Mouse (Mus musculus) Muller cell, postnatal 12 days (primary cell): ENCODE results near the gene Erlin1.

Experiments used
- DNase-seq: peaks from one replicate; pipeline ENCODE4 v3.0.0-alpha.2; 2015; ENCODE audit errors: inconsistent ontology term

Gene Erlin1

GRCm38 (mm10) chr19:44069121-44069913 lies at the start of gene Erlin1:
Gene Erlin1 (minus strand): TSS chr19:44069785.
- DNase-seq, result peak; percentile 90

GRCm38 (mm10) chr19:44117793-44118192 lies 48.2 kb upstream of the Erlin1 start:
- no peak for DNase-seq

GRCm38 (mm10) chr19:44111706-44112105 lies 42.1 kb upstream of the Erlin1 start:
- no peak for DNase-seq

- DNase-seq, result no peak
Measured at GRCm38 (mm10) chr19:44110356-44110755, 40.8 kb upstream of the Erlin1 start.

- DNase-seq, result peak; percentile 60
Measured at GRCm38 (mm10) chr19:44108996-44109395, 39.4 kb upstream of the Erlin1 start.

GRCm38 (mm10) chr19:44107661-44108521 lies 38.3 kb upstream of the Erlin1 start:
- no peak for DNase-seq

GRCm38 (mm10) chr19:44106831-44107660 lies 37.5 kb upstream of the Erlin1 start, which contains the start of gene Chuk:
Gene Chuk (minus strand): TSS chr19:44107480.
- DNase-seq, result peak; percentile 92

GRCm38 (mm10) chr19:44104393-44104792 lies 34.8 kb upstream of the Erlin1 start:
- no peak for DNase-seq

- DNase-seq, result no peak
Measured at GRCm38 (mm10) chr19:44103001-44103400, 33.4 kb upstream of the Erlin1 start.

GRCm38 (mm10) chr19:44100840-44101239 lies 31.3 kb upstream of the Erlin1 start:
- no peak for DNase-seq

- peak; percentile 77 for DNase-seq
Measured at GRCm38 (mm10) chr19:44086278-44086677, 16.7 kb upstream of the Erlin1 start.

- DNase-seq, result no peak
Measured at GRCm38 (mm10) chr19:44080920-44081319, 11.3 kb upstream of the Erlin1 start.

- DNase-seq, result no peak
Measured at GRCm38 (mm10) chr19:44080023-44080422, 10.4 kb upstream of the Erlin1 start.

- no peak for DNase-seq
Measured at GRCm38 (mm10) chr19:44077024-44077423, 7.4 kb upstream of the Erlin1 start.

- DNase-seq, result no peak
Measured at GRCm38 (mm10) chr19:44076457-44076856, 6.9 kb upstream of the Erlin1 start.

- DNase-seq, result no peak
Measured at GRCm38 (mm10) chr19:44074986-44075385, 5.4 kb upstream of the Erlin1 start.

GRCm38 (mm10) chr19:44071166-44071565 lies 1.6 kb upstream of the Erlin1 start:
- no peak for DNase-seq

- no peak for DNase-seq
Measured at GRCm38 (mm10) chr19:44069914-44070232, 288 bp upstream of the Erlin1 start.

- no peak for DNase-seq
Measured at GRCm38 (mm10) chr19:44068232-44068631, 1.4 kb downstream of the Erlin1 start.

- no peak for DNase-seq
Measured at GRCm38 (mm10) chr19:44067323-44068049, 2.1 kb downstream of the Erlin1 start.

- no peak for DNase-seq
Measured at GRCm38 (mm10) chr19:44064734-44065133, 4.9 kb downstream of the Erlin1 start.
